Mouse (Mus musculus) limb, embryonic 13.5 days (tissue): ENCODE results near the gene Kng2. TPM values are rescaled to one million over a fixed set of nuclear protein-coding genes. Genes with fewer than 3 reads are reported as not detected.
"Not testable (repeated sequence)": the region's sequence is repeated elsewhere in the genome, so short reads cannot be mapped to it uniquely, and the experiment has no call there.

Experiments used
- ATAC-seq: fragments of 200-750 bp; cut with Nextera tagmentation; 2 replicates; pipeline ENCODE4 v1.8.0; 2017; ENCODE audit warnings: low read depth, moderate number of reproducible peaks, moderate TSS enrichment; ENCODE audit not compliant: low FRiP score
- H3K27ac ChIP-seq: fragments of 300-500 bp; sonication (generic); 2 replicates; pipeline ENCODE4 v1.5.1; 2015; ENCODE audit warnings: inconsistent platforms, mild to moderate bottlenecking, moderate library complexity
- H3K27me3 ChIP-seq: fragments of 300-500 bp; sonication (generic); 2 replicates; pipeline ENCODE4 v1.6.1; 2015; ENCODE audit warnings: mild to moderate bottlenecking, inconsistent platforms
- H3K36me3 ChIP-seq: fragments of 300-500 bp; sonication (generic); 2 replicates; pipeline ENCODE4 v1.6.1; 2015; ENCODE audit warnings: inconsistent platforms, mild to moderate bottlenecking, moderate library complexity
- H3K4me1 ChIP-seq: fragments of 300-500 bp; sonication (generic); 2 replicates; pipeline ENCODE4 v1.6.1; 2015; ENCODE audit warnings: inconsistent platforms
- H3K4me2 ChIP-seq: fragments of 300-500 bp; sonication (generic); replicated peaks from 2 replicates; pipeline ENCODE4 v1.6.1; 2015; ENCODE audit warnings: inconsistent platforms, mild to moderate bottlenecking, moderate library complexity
- H3K4me3 ChIP-seq: fragments of 300-500 bp; sonication (generic); 2 replicates; pipeline ENCODE4 v1.5.1; 2015; ENCODE audit warnings: moderate library complexity, mild to moderate bottlenecking, inconsistent platforms
- H3K9ac ChIP-seq: fragments of 300-500 bp; sonication (generic); 2 replicates; pipeline ENCODE4 v1.6.1; 2015; ENCODE audit warnings: mild to moderate bottlenecking, inconsistent platforms
- H3K9me3 ChIP-seq: fragments of 300-500 bp; sonication (generic); 2 replicates; pipeline ENCODE4 v1.6.1; 2016; ENCODE audit warnings: inconsistent platforms
- WGBS: fragments of 180-500 bp; shearing (Covaris S2); methylation state at CpG from one replicate; pipeline ENCODE4 v1.1.7; 2015; 5-methylcytosine and 5-hydroxymethylcytosine counted together
- polyA plus RNA-seq: library from polyadenylated mRNA; unstranded; fragments of >200 nt; fragmentation: Nextera tagmentation; extraction: Ambion mirVana; gene quantifications from 2 replicates; pipeline ENCODE4 v1.2.1, GENCODE M21; 2015

Kng2 gene
- polyA plus RNA-seq, 1 experiment from 2014 or later = 0.17 TPM

DNA sequence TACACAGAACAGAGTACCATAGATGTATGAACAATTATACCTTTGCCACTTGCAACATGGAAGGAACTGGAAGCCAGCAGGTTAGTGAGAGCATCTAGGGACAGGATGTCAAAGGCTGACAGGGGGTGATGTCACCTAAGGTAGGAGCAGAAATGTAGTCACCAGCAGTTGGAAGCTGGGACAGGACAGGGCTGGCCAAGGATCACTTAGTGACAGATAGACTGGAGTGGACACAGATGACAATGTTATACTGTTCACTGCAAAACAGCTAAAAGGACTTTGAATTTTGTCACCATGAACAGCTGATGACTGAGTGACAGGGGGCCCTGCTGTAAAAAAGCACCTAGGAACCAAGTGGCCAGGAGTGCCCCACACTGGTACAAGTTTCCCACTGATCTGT is 2.7 kb downstream of the Kng2 start:
- H3K4me2 ChIP-seq = no peak overlapping the region
- no peak for ATAC-seq
- no peaks in the 10 kb centered on the region for H3K9me3 ChIP-seq
- H3K27ac ChIP-seq = no peak overlapping the region
- no peaks in the 10 kb centered on the region for H3K27me3 ChIP-seq
- H3K4me3 ChIP-seq = no peak overlapping the region
- H3K36me3 ChIP-seq = no peaks in the 10 kb centered on the region
- no peaks in the 10 kb centered on the region for H3K4me1 ChIP-seq
- no peak overlapping the region for H3K9ac ChIP-seq

DNA sequence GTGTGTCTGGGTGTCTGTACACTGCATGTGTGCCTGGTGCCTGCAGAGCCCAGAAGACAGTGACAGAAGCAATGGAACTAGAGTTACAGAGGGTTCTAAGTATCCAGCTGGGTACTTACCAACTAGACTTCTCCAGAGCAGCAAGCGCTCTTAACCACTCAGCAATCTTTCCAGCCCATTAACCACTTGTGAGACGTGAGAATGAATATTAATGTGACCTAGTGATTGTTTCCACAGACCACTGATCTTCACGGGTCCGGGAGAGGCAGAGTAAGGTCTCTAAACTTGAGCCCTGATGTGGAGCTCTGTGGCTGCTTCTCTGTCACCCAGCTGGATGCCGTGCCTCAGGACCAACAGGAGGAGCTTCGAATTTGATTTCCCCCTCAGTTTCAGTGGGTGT is 4.2 kb downstream of the Kng2 start:
- no peaks in the 10 kb centered on the region for H3K27me3 ChIP-seq
- ATAC-seq = no peak
- no peak overlapping the region for H3K9ac ChIP-seq
- no peaks in the 10 kb centered on the region for H3K9me3 ChIP-seq
- H3K36me3 ChIP-seq = no peaks in the 10 kb centered on the region
- no peak overlapping the region for H3K4me3 ChIP-seq
- no peak overlapping the region for H3K27ac ChIP-seq
- no peaks in the 10 kb centered on the region for H3K4me1 ChIP-seq
- no peak overlapping the region for H3K4me2 ChIP-seq
- WGBS = 74% methylated on average over 6 of the region's 6 CpGs

DNA sequence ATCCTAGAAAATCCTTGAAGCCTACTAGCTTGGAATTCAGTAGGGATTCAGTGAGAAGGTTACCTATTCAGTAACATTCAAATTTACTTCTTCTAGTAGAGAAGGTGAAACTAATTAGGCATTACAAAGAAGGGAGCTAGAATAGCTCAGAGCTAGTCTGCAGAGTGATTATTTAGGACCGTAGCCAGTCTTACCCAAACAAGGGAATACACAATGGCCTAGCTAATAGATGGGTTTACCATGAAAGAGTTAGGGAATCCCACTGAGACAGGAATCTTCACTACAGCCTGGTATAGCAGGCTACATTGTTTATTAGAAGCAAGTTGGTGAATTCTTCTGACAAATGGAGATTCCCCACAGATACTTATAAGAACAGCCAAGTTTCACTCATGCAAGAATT is 8.7 kb downstream of the Kng2 start:
- not testable (repeated sequence) for H3K9me3 ChIP-seq, H3K4me3 ChIP-seq, H3K36me3 ChIP-seq, H3K27me3 ChIP-seq, H3K27ac ChIP-seq, ATAC-seq, H3K9ac ChIP-seq, H3K4me1 ChIP-seq, H3K4me2 ChIP-seq
- 26% methylated on average over 1 of the region's 1 CpGs for WGBS

DNA sequence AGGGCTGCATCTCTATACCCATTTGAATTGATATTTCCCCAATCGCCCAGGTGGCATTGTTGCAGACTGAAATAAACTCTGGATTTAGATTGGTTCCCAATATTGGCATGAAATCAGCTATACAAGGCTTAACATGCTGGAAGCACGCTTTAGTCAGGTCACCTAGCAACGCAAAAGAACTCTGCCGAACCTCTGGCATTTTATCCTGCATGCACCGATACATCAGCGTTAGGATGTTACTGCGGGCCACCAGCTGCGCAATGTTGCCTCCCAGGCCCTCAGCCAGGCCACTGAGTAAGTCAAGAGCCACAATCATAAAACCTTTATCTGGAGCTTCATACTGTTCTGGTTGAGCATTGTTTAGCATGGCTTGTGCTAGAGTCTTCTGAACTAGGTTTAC is 14.6 kb downstream of the Kng2 start:
- ATAC-seq, H3K27me3 ChIP-seq: not testable (repeated sequence)
- 84% methylated on average over 8 of the region's 8 CpGs for WGBS

DNA sequence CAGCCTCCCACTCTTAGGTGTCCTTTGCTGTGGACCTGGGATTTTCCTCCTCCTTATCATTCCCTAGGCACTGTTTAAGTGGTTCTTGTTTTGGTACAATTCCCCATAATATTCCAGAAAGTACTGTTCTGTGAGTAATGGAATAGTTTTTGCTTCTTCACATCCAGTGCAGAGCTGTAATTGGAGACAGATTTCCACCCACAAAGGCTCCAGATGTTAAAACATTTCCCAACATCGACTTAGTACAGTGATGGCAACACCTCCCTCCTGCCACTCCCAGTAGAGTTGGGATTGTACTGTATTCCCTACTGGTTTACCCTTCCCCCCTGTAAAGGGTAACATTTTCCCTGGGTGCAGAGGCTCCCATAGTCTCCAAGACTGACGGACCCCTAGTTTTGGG is 15.5 kb downstream of the Kng2 start:
- not testable (repeated sequence) for H3K4me3 ChIP-seq, H3K9ac ChIP-seq, H3K36me3 ChIP-seq, H3K4me1 ChIP-seq, H3K4me2 ChIP-seq, H3K9me3 ChIP-seq, H3K27me3 ChIP-seq, H3K27ac ChIP-seq, ATAC-seq
- 47% methylated on average over 2 of the region's 2 CpGs for WGBS

More for the DNA sequence above, 14.6 kb downstream of the Kng2 start:
- not testable (repeated sequence) for H3K9me3 ChIP-seq, H3K27ac ChIP-seq, H3K4me3 ChIP-seq, H3K9ac ChIP-seq, H3K4me1 ChIP-seq, H3K36me3 ChIP-seq, H3K4me2 ChIP-seq

DNA sequence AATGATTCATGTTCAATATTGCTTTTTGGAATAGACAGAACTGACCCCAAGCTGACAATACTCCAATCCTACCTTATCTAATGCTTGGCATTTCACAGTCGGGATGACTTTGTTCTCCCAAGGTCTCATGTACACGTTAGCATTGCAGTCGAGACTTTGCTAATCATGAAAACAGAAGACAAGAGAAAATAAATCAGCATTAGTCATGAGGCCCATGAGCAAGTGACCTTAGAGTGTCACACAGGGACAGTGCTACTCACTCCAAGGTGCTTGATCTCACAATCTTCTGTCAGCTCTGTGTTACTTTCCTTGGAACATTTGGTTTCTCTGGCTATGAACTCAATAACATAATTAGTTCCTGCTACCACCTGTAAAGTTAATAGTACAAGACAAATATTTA is 32.3 kb downstream of the Kng2 start:
- not testable (repeated sequence) for H3K27ac ChIP-seq, H3K4me2 ChIP-seq, H3K36me3 ChIP-seq, H3K4me1 ChIP-seq, ATAC-seq, H3K4me3 ChIP-seq, H3K9me3 ChIP-seq, H3K9ac ChIP-seq, H3K27me3 ChIP-seq
- WGBS = 85% methylated on average over 3 of the region's 3 CpGs

DNA sequence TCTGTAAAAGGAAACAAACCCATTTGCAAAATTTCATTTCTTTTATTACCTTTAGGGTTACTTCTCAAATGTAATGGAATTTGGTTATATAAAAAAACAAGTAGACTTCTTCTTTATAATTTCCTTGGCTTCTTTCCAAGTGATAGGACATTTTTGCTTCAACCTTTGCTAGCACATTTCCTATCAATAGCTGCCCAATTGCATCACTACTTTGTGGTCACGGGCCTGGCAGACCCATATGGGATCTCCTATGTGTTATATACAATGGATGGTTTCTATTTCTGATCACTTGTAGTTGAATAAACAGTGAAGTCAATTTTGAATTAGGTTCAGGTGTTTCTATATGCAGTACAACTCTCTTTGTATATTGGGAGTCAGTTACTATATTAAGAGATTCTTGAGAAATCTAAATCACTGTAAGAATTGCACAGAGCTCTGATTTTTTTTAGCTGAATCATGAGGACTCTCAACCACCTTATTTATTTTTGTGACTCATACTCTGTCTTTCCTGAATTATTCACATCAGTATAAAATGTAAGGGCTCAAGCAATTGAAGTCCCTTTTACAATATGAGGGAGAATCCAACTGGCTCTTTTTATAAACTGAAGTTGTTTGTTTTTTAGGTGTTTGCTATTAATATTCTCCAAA is 61.8 kb downstream of the Kng2 start:
- no peaks in the 10 kb centered on the region for H3K9me3 ChIP-seq
- no peak overlapping the region for H3K4me2 ChIP-seq
- no peak overlapping the region for H3K27ac ChIP-seq
- no peaks in the 10 kb centered on the region for H3K27me3 ChIP-seq
- no peak overlapping the region for H3K9ac ChIP-seq
- H3K36me3 ChIP-seq = no peaks in the 10 kb centered on the region
- 77% methylated on average over 1 of the region's 1 CpGs for WGBS
- ATAC-seq = no peak
- no peak overlapping the region for H3K4me3 ChIP-seq
- no peaks in the 10 kb centered on the region for H3K4me1 ChIP-seq

DNA sequence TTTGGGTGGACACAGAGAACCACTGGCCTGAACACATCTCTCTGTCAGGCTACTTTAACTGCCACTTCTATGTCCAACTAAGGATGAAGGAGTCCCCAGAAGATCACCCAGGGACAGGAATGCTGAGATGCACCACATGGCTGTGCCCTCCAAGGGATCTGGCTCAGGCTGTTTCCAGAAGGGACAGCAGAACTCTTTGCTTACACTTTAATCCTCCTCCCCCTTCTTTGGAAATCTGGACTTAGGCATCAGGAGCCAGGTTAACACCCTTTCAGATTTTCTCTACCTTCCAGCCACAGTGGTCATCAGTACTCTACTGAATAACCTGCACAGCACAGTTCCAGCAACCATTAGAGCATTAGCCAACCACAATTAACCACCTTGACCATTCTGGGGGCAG is 66.0 kb downstream of the Kng2 start:
- Histone ChIP-seq H3K4me2 (no peak overlapping the region), H3K27me3 (no peaks in the 10 kb centered on the region), H3K4me3 (no peak overlapping the region), H3K9ac (no peak overlapping the region), H3K27ac (no peak overlapping the region), H3K4me1 (no peaks in the 10 kb centered on the region), H3K36me3 (no peaks in the 10 kb centered on the region), H3K9me3 (no peaks in the 10 kb centered on the region)
- no peak for ATAC-seq

DNA sequence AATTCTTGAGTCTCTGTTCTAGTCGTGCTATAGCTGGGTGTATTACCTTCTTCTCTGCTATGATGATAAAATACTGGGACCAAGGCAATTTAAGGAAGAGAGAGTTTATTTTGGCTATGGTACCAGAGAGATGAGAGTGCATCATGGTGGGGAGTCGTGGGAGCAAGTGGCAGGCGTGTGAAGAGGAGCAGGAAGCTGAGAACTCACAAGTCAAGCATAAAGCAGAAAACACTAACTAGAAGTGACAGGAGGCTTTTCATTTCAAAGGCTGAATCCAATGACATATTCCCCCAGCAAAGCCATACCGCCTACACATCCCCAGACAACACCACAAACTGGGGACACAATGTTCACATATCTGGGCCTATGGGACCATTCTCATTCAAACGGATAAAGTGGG is 67.0 kb downstream of the Kng2 start:
- no peaks in the 10 kb centered on the region for H3K4me1 ChIP-seq
- H3K36me3 ChIP-seq = no peaks in the 10 kb centered on the region
- ATAC-seq = no peak
- H3K4me3 ChIP-seq = no peak overlapping the region
- WGBS = 81% methylated on average over 5 of the region's 5 CpGs
- no peak overlapping the region for H3K9ac ChIP-seq
- no peak overlapping the region for H3K4me2 ChIP-seq
- H3K27me3 ChIP-seq = no peaks in the 10 kb centered on the region
- H3K9me3 ChIP-seq = no peaks in the 10 kb centered on the region
- no peak overlapping the region for H3K27ac ChIP-seq

DNA sequence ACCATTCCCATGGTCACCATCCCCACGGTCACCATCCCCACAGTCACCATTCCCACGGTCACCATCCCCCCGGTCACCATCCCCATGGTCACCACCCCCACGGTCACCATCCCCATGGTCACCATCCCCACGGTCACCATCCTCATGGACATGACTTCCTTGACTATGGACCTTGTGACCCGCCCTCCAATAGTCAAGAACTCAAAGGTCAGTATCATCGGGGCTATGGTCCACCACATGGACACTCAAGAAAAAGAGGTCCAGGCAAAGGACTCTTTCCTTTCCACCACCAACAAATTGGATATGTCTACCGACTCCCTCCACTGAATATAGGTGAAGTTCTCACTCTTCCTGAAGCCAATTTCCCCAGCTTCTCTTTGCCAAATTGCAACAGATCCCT is 68.2 kb downstream of the Kng2 start:
- Histone ChIP-seq H3K9ac (no peak overlapping the region), H3K27ac (no peak overlapping the region), H3K36me3 (no peaks in the 10 kb centered on the region), H3K4me3 (no peak overlapping the region), H3K4me1 (no peaks in the 10 kb centered on the region), H3K9me3 (no peaks in the 10 kb centered on the region), H3K4me2 (no peak overlapping the region), H3K27me3 (no peaks in the 10 kb centered on the region)
- WGBS = 95% methylated on average over 8 of the region's 8 CpGs
- ATAC-seq = no peak

DNA sequence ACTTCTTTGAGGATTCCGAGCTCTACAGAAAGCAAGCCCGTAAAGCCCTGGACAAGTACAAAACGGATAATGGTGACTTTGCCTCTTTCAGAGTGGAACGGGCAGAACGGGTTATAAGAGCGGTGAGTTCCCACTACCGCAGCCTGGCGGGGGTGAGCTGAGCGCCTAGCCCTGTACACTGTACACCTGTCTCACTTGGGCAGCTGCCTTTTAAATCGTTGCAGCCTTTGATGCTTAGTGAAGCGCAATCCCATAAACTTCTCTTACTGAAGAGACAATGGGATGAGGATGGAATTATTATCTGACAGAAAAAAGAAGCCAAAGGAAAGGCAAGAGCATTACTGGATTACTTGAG is 73.2 kb downstream of the Kng2 start:
- Histone ChIP-seq H3K9me3 (no peaks in the 10 kb centered on the region), H3K4me1 (no peaks in the 10 kb centered on the region), H3K27ac (no peak overlapping the region), H3K27me3 (no peaks in the 10 kb centered on the region), H3K4me3 (no peak overlapping the region), H3K36me3 (no peaks in the 10 kb centered on the region), H3K4me2 (no peak overlapping the region), H3K9ac (no peak overlapping the region)
- ATAC-seq = no peak
- WGBS = 81% methylated on average over 11 of the region's 11 CpGs

DNA sequence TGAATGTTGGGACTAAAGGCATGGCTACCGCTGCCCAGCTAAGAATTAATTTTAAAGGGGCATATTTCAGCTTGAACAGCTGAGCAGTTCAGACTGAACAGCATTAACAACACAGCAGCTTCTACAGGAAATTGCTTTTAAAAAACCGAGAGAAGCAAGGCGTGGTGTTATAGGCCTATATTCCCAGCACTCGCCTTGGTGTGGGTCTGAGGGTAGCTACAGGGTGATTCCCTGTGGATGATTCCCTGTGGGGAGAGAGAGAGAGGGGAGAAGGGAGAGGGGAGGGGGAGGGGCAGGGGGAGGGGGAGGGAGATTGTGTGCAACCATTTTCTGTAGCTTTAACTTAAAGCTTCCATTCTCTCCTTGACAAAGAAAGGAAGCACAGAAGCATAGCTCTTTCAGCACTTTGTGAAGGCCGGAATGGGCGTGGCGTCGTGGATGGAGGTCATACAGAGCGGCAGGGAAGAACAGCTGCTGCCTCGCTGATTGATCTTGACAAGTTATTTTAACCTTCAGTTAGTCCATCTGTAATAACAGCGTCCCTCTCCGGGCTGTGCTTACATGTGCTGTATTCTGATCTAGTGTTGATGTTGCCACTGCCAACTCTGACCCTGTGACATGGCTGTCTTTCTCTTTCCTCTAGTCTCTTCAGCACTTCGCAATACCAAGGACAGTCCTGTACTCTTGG is 73.7 kb downstream of the Kng2 start:
- Histone ChIP-seq H3K27ac (no peak overlapping the region), H3K4me2 (no peak overlapping the region), H3K4me3 (no peak overlapping the region), H3K36me3 (no peaks in the 10 kb centered on the region), H3K9me3 (no peaks in the 10 kb centered on the region), H3K9ac (no peak overlapping the region), H3K4me1 (no peaks in the 10 kb centered on the region), H3K27me3 (no peaks in the 10 kb centered on the region)
- WGBS = 66% methylated on average over 13 of the region's 13 CpGs
- ATAC-seq = no peak

DNA sequence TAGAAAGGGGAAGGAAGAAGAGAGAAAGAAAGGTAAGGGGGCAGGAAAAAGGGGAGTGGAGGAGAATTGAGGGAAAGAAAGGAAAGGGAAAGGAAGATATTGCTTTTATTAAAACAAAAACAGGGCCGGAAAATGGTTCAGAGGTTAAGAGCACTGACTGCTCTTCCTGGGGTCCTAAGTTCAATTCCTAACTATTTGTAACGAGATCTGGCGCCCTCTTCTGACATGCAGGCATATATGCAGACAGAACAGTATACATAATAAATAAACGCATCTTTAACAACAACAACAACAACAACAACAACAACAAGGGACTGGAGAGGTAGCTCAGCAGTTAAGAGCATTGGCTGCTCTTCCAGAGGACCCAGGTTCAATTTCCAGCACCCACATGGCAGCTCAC is 76.2 kb downstream of the Kng2 start:
- Histone ChIP-seq H3K9ac (no peak overlapping the region), H3K36me3 (no peaks in the 10 kb centered on the region), H3K4me3 (no peak overlapping the region), H3K9me3 (no peaks in the 10 kb centered on the region), H3K27ac (no peak overlapping the region), H3K27me3 (no peaks in the 10 kb centered on the region), H3K4me1 (no peaks in the 10 kb centered on the region), H3K4me2 (no peak overlapping the region)
- no peak for ATAC-seq
- WGBS = 29% methylated on average over 4 of the region's 4 CpGs
